Mouse (Mus musculus) MEL (cell line): ENCODE measurements around the gene Sf3b4. TPM values are rescaled to one million over a fixed set of nuclear protein-coding genes. Genes with fewer than 3 reads are reported as not detected.

Experiments used
- DNase-seq: peaks from one replicate; pipeline ENCODE4 v3.0.0; 2011; ENCODE audit warnings: low read depth, low spot score
- H3K27ac ChIP-seq: 2 replicates; pipeline ENCODE4 v1.5.1; 2012; ENCODE audit warnings: low read depth, mild to moderate bottlenecking, control low read depth, low read length, moderate library complexity; ENCODE audit not compliant: control insufficient read depth
- H3K27me3 ChIP-seq, 2 experiments: fragments of 150-350 bp in 1 of 2; sonication (generic) in 1 of 2; 2 replicates each; pipeline ENCODE4 v1.6.1; 2012; ENCODE audit warnings: low read length in 2 of 2, mild to moderate bottlenecking in 2 of 2, improper control_type of control experiment in 1 of 2, moderate library complexity in 1 of 2; ENCODE audit not compliant: insufficient read depth in 2 of 2, control insufficient read depth in 1 of 2
- H3K36me3 ChIP-seq, 2 experiments: 2 replicates each; pipeline ENCODE4 v1.6.1; 2012 to 2014; ENCODE audit warnings: low read length in 2 of 2, improper control_type of control experiment in 1 of 2, inconsistent platforms in 1 of 2, mild to moderate bottlenecking in 1 of 2; ENCODE audit not compliant: insufficient read depth in 2 of 2, control insufficient read depth in 1 of 2
- H3K4me1 ChIP-seq, 2 experiments: fragments of 150-350 bp in 1 of 2; sonication (generic) in 1 of 2; 2 replicates each; pipeline ENCODE4 v1.6.1; 2012; ENCODE audit warnings: low read length in 2 of 2, improper control_type of control experiment in 1 of 2, mild to moderate bottlenecking in 1 of 2; ENCODE audit not compliant: insufficient read depth in 2 of 2, control insufficient read depth in 1 of 2
- H3K4me3 ChIP-seq, 2 experiments: fragments of 150-350 bp in 1 of 2; sonication (generic) in 1 of 2; 2 replicates each; pipeline ENCODE4 v1.5.1; 2012; ENCODE audit warnings: low read depth in 2 of 2, low read length in 2 of 2, mild to moderate bottlenecking in 2 of 2, moderate library complexity in 2 of 2, control low read depth in 1 of 2, improper control_type of control experiment in 1 of 2; ENCODE audit not compliant: control insufficient read depth in 1 of 2, insufficient read depth in 1 of 2
- H3K79me2 ChIP-seq: 2 replicates; pipeline ENCODE4 v1.6.1; 2012; ENCODE audit warnings: mild to moderate bottlenecking, low read length, moderate library complexity; ENCODE audit not compliant: control insufficient read depth, poor library complexity, insufficient read depth
- H3K9ac ChIP-seq: 2 replicates; pipeline ENCODE4 v1.6.1; 2012; ENCODE audit warnings: low read depth, mild to moderate bottlenecking, control low read depth, low read length, moderate library complexity; ENCODE audit not compliant: control insufficient read depth, poor library complexity, severe bottlenecking
- H3K9me3 ChIP-seq: fragments of 150-350 bp; sonication (generic); replicated peaks from 2 replicates; pipeline ENCODE4 v1.6.1; 2012; ENCODE audit warnings: mild to moderate bottlenecking, low read length, improper control_type of control experiment, moderate library complexity; ENCODE audit not compliant: insufficient read depth
- CTCF ChIP-seq, 3 experiments: IDR thresholded peaks in 2 of 3; conservative IDR thresholded peaks in 1 of 3; 2 replicates each; pipeline ENCODE4 v1.5.1; 2011 to 2012; ENCODE audit warnings: low read length in 3 of 3, low read depth in 2 of 3, mild to moderate bottlenecking in 2 of 3, improper control_type of control experiment in 1 of 3, inconsistent platforms in 1 of 3, mixed read lengths in 1 of 3, moderate library complexity in 1 of 3; ENCODE audit not compliant: control insufficient read depth in 1 of 3, insufficient read depth in 1 of 3, poor library complexity in 1 of 3, severe bottlenecking in 1 of 3
- EP300 ChIP-seq, 2 experiments: IDR thresholded peaks; 2 replicates each; pipeline ENCODE4 v1.6.1; 2011; ENCODE audit warnings: improper control_type of control experiment in 2 of 2, low read length in 2 of 2, low read depth in 1 of 2, mild to moderate bottlenecking in 1 of 2
- ETS1 ChIP-seq: IDR thresholded peaks from 2 replicates; pipeline ENCODE4 v1.6.1; 2012; ENCODE audit warnings: low read depth, mild to moderate bottlenecking, inconsistent platforms, low read length, improper control_type of control experiment, moderate library complexity
- GATA1 ChIP-seq: IDR thresholded peaks from 2 replicates; pipeline ENCODE4 v1.6.1; 2011; ENCODE audit warnings: low read depth, low read length, improper control_type of control experiment
- HCFC1 ChIP-seq: IDR thresholded peaks from 2 replicates; pipeline ENCODE4 v1.6.1; 2012; ENCODE audit warnings: low read depth, mild to moderate bottlenecking, inconsistent platforms, low read length, improper control_type of control experiment, moderate library complexity
- KAT2A ChIP-seq: conservative IDR thresholded peaks from 2 replicates; pipeline ENCODE4 v1.6.1; 2012; ENCODE audit warnings: low read depth, low read length, improper control_type of control experiment, inconsistent platforms
- MAZ ChIP-seq: IDR thresholded peaks from 2 replicates; pipeline ENCODE4 v1.6.1; 2012; ENCODE audit warnings: low read depth, mild to moderate bottlenecking, inconsistent platforms, low read length, improper control_type of control experiment
- MYC ChIP-seq: IDR thresholded peaks from 2 replicates; pipeline ENCODE4 v1.6.1; 2011; ENCODE audit warnings: low read depth, mild to moderate bottlenecking, low read length, improper control_type of control experiment, moderate library complexity
- NELFE ChIP-seq: IDR thresholded peaks from 2 replicates; pipeline ENCODE4 v1.6.1; 2011; ENCODE audit warnings: low read depth, low read length, improper control_type of control experiment
- POLR2A ChIP-seq, 2 experiments: IDR thresholded peaks; 2 replicates each; pipeline ENCODE4 v1.6.1; 2011 to 2012; ENCODE audit warnings: low read length in 2 of 2, mild to moderate bottlenecking in 2 of 2, control low read depth in 1 of 2, improper control_type of control experiment in 1 of 2, low read depth in 1 of 2, moderate library complexity in 1 of 2; ENCODE audit not compliant: control insufficient read depth in 1 of 2, insufficient read depth in 1 of 2, poor library complexity in 1 of 2
- POLR2AphosphoS5 ChIP-seq: IDR thresholded peaks from 2 replicates; pipeline ENCODE4 v1.6.1; 2012; ENCODE audit warnings: low read depth, borderline replicate concordance, mild to moderate bottlenecking, inconsistent platforms, low read length, moderate library complexity, mixed read lengths
- RAD21 ChIP-seq: IDR thresholded peaks from 2 replicates; pipeline ENCODE4 v1.6.1; 2011; ENCODE audit warnings: mild to moderate bottlenecking, low read depth, low read length, improper control_type of control experiment
- SMC3 ChIP-seq: IDR thresholded peaks from 2 replicates; pipeline ENCODE4 v1.6.1; 2011; ENCODE audit warnings: low read depth, low read length, improper control_type of control experiment
- TBP ChIP-seq: IDR thresholded peaks from 2 replicates; pipeline ENCODE4 v1.8.0; 2011; ENCODE audit warnings: low read depth, low read length, improper control_type of control experiment
- USF2 ChIP-seq, 2 experiments: IDR thresholded peaks; 2 replicates each; pipeline ENCODE4 v1.6.1; 2011 to 2012; ENCODE audit warnings: improper control_type of control experiment in 2 of 2, low read length in 2 of 2, borderline replicate concordance in 1 of 2, inconsistent platforms in 1 of 2, low read depth in 1 of 2, mild to moderate bottlenecking in 1 of 2; ENCODE audit not compliant: insufficient read depth in 1 of 2
- ZC3H11A ChIP-seq: IDR thresholded peaks from 2 replicates; pipeline ENCODE4 v1.6.1; 2012; ENCODE audit warnings: low read depth, mild to moderate bottlenecking, inconsistent platforms, low read length, improper control_type of control experiment
- ZNF384 ChIP-seq: IDR thresholded peaks from 2 replicates; pipeline ENCODE4 v1.6.1; 2012; ENCODE audit warnings: low read depth, mild to moderate bottlenecking, inconsistent platforms, low read length, improper control_type of control experiment
- polyA plus RNA-seq, 2 experiments: library from polyadenylated mRNA; stranded (reverse) in 1 of 2; unstranded in 1 of 2; fragments of >175 nt in 1 of 2; fragments of >200 nt in 1 of 2; gene quantifications; 2 replicates each; pipeline versions ENCODE4 v1.2.1 to v1.2.4; 2012; ENCODE audit warnings: low replicate concordance in 2 of 2, low read depth in 1 of 2; ENCODE audit not compliant: insufficient read length in 2 of 2, insufficient read depth in 1 of 2, missing spikeins in 1 of 2
- total RNA-seq: library from RNA; depleted of rRNA; stranded (reverse); fragments of 300-350 nt; gene quantifications from 2 replicates; pipeline ENCODE4 v1.2.3, GENCODE M21; 2012

Gene Sf3b4
- total and polyA plus RNA-seq, 3 experiments = 102 to 423 (median 157) TPM

DNA sequence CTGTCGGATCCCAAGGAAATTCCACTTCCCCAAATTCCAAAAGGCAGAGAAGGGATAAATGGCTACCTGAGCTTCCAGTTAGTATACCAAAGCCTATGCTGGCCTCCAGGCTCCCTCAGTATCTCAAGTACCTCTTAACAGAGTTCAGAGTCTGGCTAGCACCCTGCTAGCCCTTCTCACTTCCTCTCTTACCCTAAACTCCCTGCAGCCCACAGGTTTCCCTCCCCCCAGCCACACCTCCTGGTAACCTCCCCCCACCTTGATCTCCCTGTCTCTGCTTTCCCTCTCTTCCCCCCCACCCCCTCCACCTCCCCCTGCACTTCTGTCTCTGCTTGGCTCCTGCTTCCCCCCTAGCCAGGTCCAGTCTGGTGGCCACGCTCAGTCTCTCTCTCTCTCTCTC, 27.6 kb downstream of the Sf3b4 start:
- Histone ChIP-seq H3K79me2 (peaks cover 9% of the 10 kb centered on the region; the same call in 1 of the 2 replicates), H3K27ac (no peak overlapping the region), H3K4me1 (peaks cover 12 to 22% of the 10 kb centered on the region in 2 experiments), H3K36me3 (peaks cover 0 to 16% of the 10 kb centered on the region in 2 experiments; a peak in 2 of 4 replicates), H3K9ac (peak overlapping the region; percentile 61), H3K4me3 (peak overlapping the region in 1 of 2 experiments; percentile 29; a peak in 1 of 4 replicates), H3K27me3 (no peaks in the 10 kb centered on the region), H3K9me3 (no peaks in the 10 kb centered on the region)
- 0 out of 2 replicates have a peak, but pooled peaks have one; percentile 22 for TF ChIP-seq GATA1
- no peak for TF ChIP-seq TBP
- no peak for TF ChIP-seq ZC3H11A
- peak; percentile 30; the same call in 1 of the 2 replicates for TF ChIP-seq NELFE
- peak in 1 of 2 experiments; percentile 23; a peak in 2 of 4 replicates for TF ChIP-seq EP300 (IDR thresholded peaks at IDR 0.05; ENCODE audit: low read depth in 1 of 2, low read length in 2 of 2)
- 0 out of 2 replicates have a peak, but pooled peaks have one; percentile 8 for TF ChIP-seq ETS1
- no peak for TF ChIP-seq USF2 (IDR thresholded peaks at IDR 0.05; ENCODE audit: borderline replicate concordance in 1 of 2, insufficient read depth in 1 of 2, low read depth in 1 of 2, low read length in 2 of 2)
- no peak for TF ChIP-seq KAT2A
- peak; percentile 41; the same call in 1 of the 2 replicates for TF ChIP-seq MAZ
- peak; percentile 82 for DNase-seq

DNA sequence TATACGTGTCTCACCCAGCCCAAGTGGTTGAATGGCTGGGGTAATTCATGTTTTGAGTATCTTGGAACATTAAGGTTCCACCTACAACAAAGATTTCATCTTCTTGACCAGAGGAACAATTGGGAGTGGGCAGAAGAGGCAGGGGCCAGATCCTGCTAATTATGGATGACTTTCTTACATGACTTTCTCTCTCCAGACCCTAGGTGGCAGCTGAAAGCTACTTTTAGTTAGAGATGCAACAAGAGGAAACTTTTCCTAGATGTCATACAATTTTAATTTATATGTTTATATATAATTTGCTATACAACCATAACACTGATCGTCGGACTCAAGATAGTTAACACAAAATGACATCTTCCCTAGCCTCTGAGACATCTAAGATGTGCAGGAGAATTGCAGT, 35.7 kb downstream of the Sf3b4 start:
- H3K79me2 ChIP-seq = no peaks in the 10 kb centered on the region
- H3K36me3 ChIP-seq = no peaks in the 10 kb centered on the region
- peaks cover 24 to 47% of the 10 kb centered on the region in 2 experiments for H3K27me3 ChIP-seq
- H3K4me3 ChIP-seq = no peak overlapping the region
- DNase-seq = peak; percentile 38
- no peak overlapping the region for H3K9ac ChIP-seq
- no peaks in the 10 kb centered on the region for H3K4me1 ChIP-seq
- no peaks in the 10 kb centered on the region for H3K9me3 ChIP-seq
- TF ChIP-seq RAD21 (peak; percentile 63), HCFC1 (no peak), ZNF384 (no peak), SMC3 (peak; percentile 44; the same call in 1 of the 2 replicates), KAT2A (no peak), CTCF (IDR thresholded peaks at IDR 0.05 in 2 of 3, conservative IDR thresholded peaks at IDR 0.05 in 1 of 3; ENCODE audit: control insufficient read depth in 1 of 3, insufficient read depth in 1 of 3, low read depth in 2 of 3, low read length in 3 of 3, poor library complexity in 1 of 3, severe bottlenecking in 1 of 3) (peak in 1 of 3 experiments; percentile 54; a peak in 2 of 6 replicates), POLR2AphosphoS5 (no peak), MYC (no peak), ZC3H11A (peak; percentile 49), POLR2A (IDR thresholded peaks at IDR 0.05; ENCODE audit: control insufficient read depth in 1 of 2, insufficient read depth in 1 of 2, low read depth in 1 of 2, low read length in 2 of 2, poor library complexity in 1 of 2) (no peak)
- TF ChIP-seq, all 39 proteins: peak for 4
- no peak overlapping the region for H3K27ac ChIP-seq
